In the genomic region with DNA sequence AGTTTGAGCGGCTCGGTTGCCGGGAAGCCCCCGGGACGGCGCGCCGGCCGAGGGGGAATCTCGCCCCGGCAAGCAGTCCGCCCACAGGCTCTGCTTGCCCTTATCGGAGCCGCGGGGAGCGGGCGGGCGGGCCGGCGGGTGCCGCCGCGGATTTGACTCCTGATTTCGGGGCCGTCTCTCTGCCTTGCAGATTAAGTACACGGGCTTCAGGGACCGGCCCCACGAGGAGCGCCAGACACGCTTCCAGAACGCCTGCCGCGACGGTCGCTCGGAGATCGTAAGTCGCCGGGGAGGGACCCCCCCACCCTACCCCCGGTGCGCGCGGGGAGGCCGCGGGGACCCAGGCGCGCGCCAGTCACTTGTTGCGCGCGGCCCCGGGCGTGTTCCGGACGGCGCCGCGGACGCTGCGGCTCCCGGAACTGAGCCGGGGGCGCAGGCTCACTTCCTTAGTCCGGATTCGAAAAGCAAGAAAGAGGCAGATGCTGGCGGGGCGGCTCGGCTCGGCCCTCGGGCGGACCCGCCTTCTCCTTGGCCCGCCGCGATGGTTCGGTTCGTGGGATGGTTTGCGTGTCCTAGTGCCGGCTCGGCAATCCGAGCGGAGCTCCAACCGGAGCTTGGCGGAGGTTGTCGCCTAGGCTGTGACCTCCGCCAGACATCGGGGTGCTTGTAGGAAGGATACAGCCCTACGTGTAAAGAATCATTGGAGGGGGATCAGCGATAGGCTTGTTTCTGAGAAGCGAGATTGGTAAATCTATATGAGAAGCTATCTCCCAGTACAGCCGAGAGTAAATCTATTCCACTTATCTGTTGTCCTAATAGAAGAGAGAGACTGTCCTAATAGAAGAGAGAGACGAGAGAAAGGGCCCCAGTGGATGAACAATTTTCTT, we compare ENCODE assay signal across 8 mouse cellular contexts. TPM values are rescaled to one million over a fixed set of nuclear protein-coding genes. Genes with fewer than 3 reads are reported as not detected.
A peak's percentile ranks its signal among the peaks of the same experiment; 100 is the strongest.
DNase-seq lines count a peak whose midpoint lies in the region; ATAC-seq and TF ChIP-seq lines count a peak whose summit lies in the region.

No protein-coding gene starts in this region.

- no peak for TF ChIP-seq POLR2A in cortical plate, adult 2 months (IDR thresholded peaks at IDR 0.05; ENCODE audit: extremely low read depth, insufficient read depth, low read length)

- no peaks in the 10 kb centered on the region for H3K9me3 ChIP-seq in intestine, embryonic 16.5 days (ENCODE audit: control insufficient read depth, low read length)
- H3K9me3 ChIP-seq in limb, embryonic 12.5 days: no peaks in the 10 kb centered on the region
- H3K9me3 ChIP-seq in midbrain, embryonic 14.5 days (ENCODE audit: control insufficient read depth, low read length): no peaks in the 10 kb centered on the region

- ATAC-seq in intestine, embryonic 16.5 days: peak; percentile 63
- peak; percentile 9; the same call in 1 of the 2 replicates for ATAC-seq in limb, embryonic 12.5 days (ENCODE audit: insufficient number of reproducible peaks, insufficient read depth, low FRiP score, low TSS enrichment, low read depth)
- peak; percentile 52 for ATAC-seq in midbrain, embryonic 14.5 days (ENCODE audit: low FRiP score, low TSS enrichment)
- ATAC-seq in erythroid progenitor cell, adult 5-6 weeks (replicated peaks; ENCODE audit: low FRiP score, poor library complexity, severe bottlenecking): no peak

- under 1% methylated on average over 92 of the region's 92 CpGs for WGBS in intestine, embryonic 16.5 days
- under 1% methylated on average over 91 of the region's 92 CpGs for WGBS in limb, embryonic 12.5 days
- under 1% methylated on average over 92 of the region's 92 CpGs for WGBS in midbrain, embryonic 14.5 days

- H3K27me3 ChIP-seq in intestine, embryonic 16.5 days (replicated peaks; ENCODE audit: control insufficient read depth, insufficient read depth, low read length): no peaks in the 10 kb centered on the region
- no peaks in the 10 kb centered on the region for H3K27me3 ChIP-seq in limb, embryonic 12.5 days
- H3K27me3 ChIP-seq in midbrain, embryonic 14.5 days (ENCODE audit: control insufficient read depth, insufficient read depth, low read length): no peaks in the 10 kb centered on the region

- peaks cover 1% of the 10 kb centered on the region for H3K4me1 ChIP-seq in cortical plate, adult 2 months (ENCODE audit: control insufficient read depth, insufficient read depth, low read length)
- H3K4me1 ChIP-seq in intestine, embryonic 16.5 days (ENCODE audit: control insufficient read depth, insufficient read depth, low read length): peaks cover 7% of the 10 kb centered on the region; the same call in 1 of the 2 replicates
- peaks cover 25% of the 10 kb centered on the region for H3K4me1 ChIP-seq in limb, embryonic 12.5 days (replicated peaks)
- no peaks in the 10 kb centered on the region; the same call in 1 of the 2 replicates for H3K4me1 ChIP-seq in midbrain, embryonic 14.5 days (ENCODE audit: control insufficient read depth, insufficient read depth, low read length)

- intact Hi-C loops in gastrocnemius, postnatal 36 days (cut with DNase I): loop anchor here (5.0 kb wide), 1 partner anchor 91 kb away; a partner anchor contains a TSS

- H3K9ac ChIP-seq in intestine, embryonic 16.5 days (ENCODE audit: low read depth, low read length): peak overlapping the region; percentile 98
- peak overlapping the region; percentile 97 for H3K9ac ChIP-seq in limb, embryonic 12.5 days (replicated peaks)
- H3K9ac ChIP-seq in midbrain, embryonic 14.5 days (replicated peaks; ENCODE audit: low read length): peak overlapping the region; percentile 84

- TF ChIP-seq CTCF in cortical plate, adult 2 months (IDR thresholded peaks at IDR 0.05; ENCODE audit: extremely low read depth, insufficient read depth, low read length): no peak

- H3K27ac ChIP-seq in cortical plate, adult 2 months (ENCODE audit: insufficient read depth, low read length): peak overlapping the region; percentile 93
- H3K27ac ChIP-seq in intestine, embryonic 16.5 days (ENCODE audit: low read length): peak overlapping the region; percentile 98
- peak overlapping the region; percentile 100 for H3K27ac ChIP-seq in limb, embryonic 12.5 days
- peak overlapping the region; percentile 87 for H3K27ac ChIP-seq in midbrain, embryonic 14.5 days (replicated peaks; ENCODE audit: low read depth, low read length)

- peak overlapping the region; percentile 63 for H3K4me2 ChIP-seq in intestine, embryonic 16.5 days (ENCODE audit: low read depth, low read length)
- peak overlapping the region; percentile 71 for H3K4me2 ChIP-seq in limb, embryonic 12.5 days
- H3K4me2 ChIP-seq in midbrain, embryonic 14.5 days (ENCODE audit: low read length): peak overlapping the region; percentile 69

- H3K4me3 ChIP-seq in cortical plate, adult 2 months (ENCODE audit: insufficient read depth, low read length): peak overlapping the region; percentile 66
- peak overlapping the region; percentile 95 for H3K4me3 ChIP-seq in intestine, embryonic 16.5 days (ENCODE audit: low read length)
- peak overlapping the region; percentile 91 for H3K4me3 ChIP-seq in limb, embryonic 12.5 days (replicated peaks)
- peak overlapping the region; percentile 88 for H3K4me3 ChIP-seq in midbrain, embryonic 14.5 days (replicated peaks; ENCODE audit: low read depth, low read length)

- DNase-seq in WW6 (ENCODE audit: low read depth, low spot score): peak; percentile 42
- peak; percentile 48 to 67 for DNase-seq in gastrocnemius, postnatal 36 days
- DNase-seq in midbrain, embryonic 14.5 days: peak; percentile 80
- peak; percentile 27 for DNase-seq in spleen, adult 12 weeks (ENCODE audit: low spot score)

- H3K36me3 ChIP-seq in intestine, embryonic 16.5 days (ENCODE audit: control insufficient read depth, insufficient read depth, low read length): no peaks in the 10 kb centered on the region; the same call in 1 of the 2 replicates
- H3K36me3 ChIP-seq in limb, embryonic 12.5 days: peaks cover 17% of the 10 kb centered on the region
- H3K36me3 ChIP-seq in midbrain, embryonic 14.5 days (ENCODE audit: control insufficient read depth, insufficient read depth, low read length): no peaks in the 10 kb centered on the region

RNA-seq across cellular contexts. Expression of a gene that starts 0.9 kb away (rescaled TPM):
- polyA plus RNA-seq in cortical plate, adult 2 months (2012; rRNA removed): 17.7 and 18.5 TPM in 2 replicates
- 10 to 100 TPM; 45.0 to 53.4 TPM for total RNA-seq in gastrocnemius, postnatal 36 days (2021)
- polyA plus RNA-seq in intestine, embryonic 16.5 days (2015; fragmentation: Nextera tagmentation; extraction: Ambion mirVana): 27.4 and 28.2 TPM in 2 replicates
- polyA plus RNA-seq in limb, embryonic 12.5 days (2016; fragmentation: Nextera tagmentation; extraction: Ambion mirVana): 108 and 109 TPM in 2 replicates
- polyA plus RNA-seq in midbrain, embryonic 14.5 days (2014; fragmentation: Nextera tagmentation; extraction: Ambion mirVana): 25.7 and 34.7 TPM in 2 replicates
- 25.9 and 34.4 TPM in 2 replicates for total RNA-seq in erythroid progenitor cell, adult 5-6 weeks (2015; ENCODE audit: low replicate concordance)
- total RNA-seq in erythroid progenitor cell, adult 5-6 weeks (2017; ENCODE audit: low replicate concordance): 18.0 and 29.3 TPM in 2 replicates

RNA-seq across cellular contexts. Expression of a gene that starts 39.8 kb away (rescaled TPM):
- not detected in 2 replicates for polyA plus RNA-seq in cortical plate, adult 2 months (2012; rRNA removed)
- not detected for total RNA-seq in gastrocnemius, postnatal 36 days (2021)
- polyA plus RNA-seq in intestine, embryonic 16.5 days (2015; fragmentation: Nextera tagmentation; extraction: Ambion mirVana): not detected in 2 replicates
- not detected in 2 replicates for polyA plus RNA-seq in limb, embryonic 12.5 days (2016; fragmentation: Nextera tagmentation; extraction: Ambion mirVana)
- not detected in 2 replicates for polyA plus RNA-seq in midbrain, embryonic 14.5 days (2014; fragmentation: Nextera tagmentation; extraction: Ambion mirVana)
- total RNA-seq in erythroid progenitor cell, adult 5-6 weeks (2015; ENCODE audit: low replicate concordance): not detected in 2 replicates
- not detected in 2 replicates for total RNA-seq in erythroid progenitor cell, adult 5-6 weeks (2017; ENCODE audit: low replicate concordance)

RNA-seq across cellular contexts. Expression of a gene that starts 53.6 kb away (rescaled TPM):
- 39.4 and 39.5 TPM in 2 replicates for polyA plus RNA-seq in cortical plate, adult 2 months (2012; rRNA removed)
- 10 to 100 TPM; 19.6 to 22.1 TPM for total RNA-seq in gastrocnemius, postnatal 36 days (2021)
- polyA plus RNA-seq in intestine, embryonic 16.5 days (2015; fragmentation: Nextera tagmentation; extraction: Ambion mirVana): 20.6 and 21.7 TPM in 2 replicates
- polyA plus RNA-seq in limb, embryonic 12.5 days (2016; fragmentation: Nextera tagmentation; extraction: Ambion mirVana): 25.9 and 27.2 TPM in 2 replicates
- 38.7 and 39.9 TPM in 2 replicates for polyA plus RNA-seq in midbrain, embryonic 14.5 days (2014; fragmentation: Nextera tagmentation; extraction: Ambion mirVana)
- 19.8 and 24.3 TPM in 2 replicates for total RNA-seq in erythroid progenitor cell, adult 5-6 weeks (2015; ENCODE audit: low replicate concordance)
- 12.9 and 19.5 TPM in 2 replicates for total RNA-seq in erythroid progenitor cell, adult 5-6 weeks (2017; ENCODE audit: low replicate concordance)

Comparison
In these comparisons a context has a peak if more than half of its experiments do, and no peak if none do; other contexts are left out.
1. DNase-seq: peak in every context shown above with its lines; median percentile 80 in midbrain, embryonic 14.5 days; 58 in gastrocnemius, postnatal 36 days; 42 in WW6; 27 in spleen, adult 12 weeks.